ENCODE assay signal across 16 mouse cellular contexts in genomic region chr9:59254716-59255421, GRCm38 (mm10). TPM values are rescaled to one million over a fixed set of nuclear protein-coding genes. Genes with fewer than 3 reads are reported as not detected.
DNase-seq lines count a peak whose midpoint lies in the region; ATAC-seq and TF ChIP-seq lines count a peak whose summit lies in the region.
"Had no signal": no experiment of that assay in that cellular context is flagged by ENCODE, and none has a peak within 500 bp of the region (broad histone marks: within the 10 kb centered on the region; RNA-seq: fewer than 3 reads in every experiment).

No protein-coding gene starts in this region.

- no peak overlapping the region for H3K9ac ChIP-seq in intestine, embryonic 14.5 days (ENCODE audit: low read length)
- H3K9ac ChIP-seq in intestine, postnatal 0 days (ENCODE audit: low read depth, low read length): no peak overlapping the region
- H3K9ac ChIP-seq: embryonic facial prominence, embryonic 15.5 days; forebrain, postnatal 0 days; heart, embryonic 15.5 days had no signal

- no peak overlapping the region for H3K4me2 ChIP-seq in intestine, embryonic 14.5 days (ENCODE audit: low read length)
- H3K4me2 ChIP-seq in intestine, postnatal 0 days (replicated peaks; ENCODE audit: low read depth): no peak overlapping the region
- H3K4me2 ChIP-seq: embryonic facial prominence, embryonic 15.5 days; heart, embryonic 15.5 days; liver, embryonic 11.5 days had no signal

- H3K36me3 ChIP-seq in intestine, embryonic 14.5 days (ENCODE audit: control insufficient read depth, insufficient read depth, low read length): no peaks in the 10 kb centered on the region
- no peaks in the 10 kb centered on the region for H3K36me3 ChIP-seq in intestine, postnatal 0 days (ENCODE audit: control insufficient read depth, insufficient read depth)
- H3K36me3 ChIP-seq: embryonic facial prominence, embryonic 15.5 days; G1E; heart, embryonic 15.5 days had no signal

- no peaks in the 10 kb centered on the region for H3K9me3 ChIP-seq in intestine, embryonic 14.5 days (ENCODE audit: control insufficient read depth, low read length)
- no peaks in the 10 kb centered on the region for H3K9me3 ChIP-seq in intestine, postnatal 0 days (ENCODE audit: control insufficient read depth)
- H3K9me3 ChIP-seq: embryonic facial prominence, embryonic 15.5 days; G1E; heart, embryonic 15.5 days had no signal

- TF ChIP-seq CTCF in intestine, postnatal 0 days (IDR thresholded peaks at IDR 0.05; ENCODE audit: low read depth): no peak

- peak; percentile 63 to 75 for DNase-seq in adrenal gland, adult (ENCODE audit: inconsistent age in 2 of 2, low spot score in 1 of 2)
- DNase-seq in adrenal gland, postnatal 4 days (ENCODE audit: low spot score in 2 of 2): no peak
- no peak for DNase-seq in intestine, embryonic 14.5 days (ENCODE audit: low spot score)
- DNase-seq in MN1 (ENCODE audit: low spot score): peak; percentile 41
- no peak for DNase-seq in cerebellum, postnatal 4 days (ENCODE audit: low spot score in 2 of 2)
- DNase-seq: cerebellum, adult 9-10 months; forebrain, postnatal 0 days; lung, postnatal 4 days had no signal

- ATAC-seq in intestine, embryonic 14.5 days (replicated peaks; ENCODE audit: low FRiP score, low TSS enrichment, low read depth): 0 out of 2 replicates have a peak, but pooled peaks have one; percentile 55
- no peak for ATAC-seq in intestine, postnatal 0 days
- 0 out of 2 replicates have a peak, but pooled peaks have one; percentile 37 for ATAC-seq in megakaryocyte-erythroid progenitor cell, adult 5-6 weeks (replicated peaks; ENCODE audit: low FRiP score, low TSS enrichment, poor library complexity, severe bottlenecking)
- no peak for ATAC-seq in granulocyte monocyte progenitor cell, adult 5-6 weeks (replicated peaks; ENCODE audit: poor library complexity, severe bottlenecking)
- ATAC-seq: forebrain, postnatal 0 days had no signal

- H3K4me1 ChIP-seq in intestine, embryonic 14.5 days (replicated peaks; ENCODE audit: control insufficient read depth, insufficient read depth, low read length): 0 out of 2 replicates have a peak, but pooled peaks cover 10% of the 10 kb centered on the region
- H3K4me1 ChIP-seq in intestine, postnatal 0 days (replicated peaks; ENCODE audit: control insufficient read depth, insufficient read depth, low read length): no peaks in the 10 kb centered on the region
- H3K4me1 ChIP-seq: embryonic facial prominence, embryonic 15.5 days had no signal

- no peak overlapping the region for H3K27ac ChIP-seq in intestine, embryonic 14.5 days (ENCODE audit: low read depth)
- H3K27ac ChIP-seq in intestine, postnatal 0 days (ENCODE audit: low read depth, low read length): no peak overlapping the region
- H3K27ac ChIP-seq: embryonic facial prominence, embryonic 15.5 days; heart, embryonic 15.5 days; left cerebral cortex, adult 2 months had no signal

- H3K27me3 ChIP-seq in intestine, embryonic 14.5 days (replicated peaks; ENCODE audit: control insufficient read depth, insufficient read depth, low read length): no peaks in the 10 kb centered on the region
- no peaks in the 10 kb centered on the region for H3K27me3 ChIP-seq in intestine, postnatal 0 days (replicated peaks; ENCODE audit: control insufficient read depth, insufficient read depth, low read length)
- H3K27me3 ChIP-seq: embryonic facial prominence, embryonic 15.5 days; heart, embryonic 15.5 days had no signal

- no peak overlapping the region for H3K4me3 ChIP-seq in intestine, embryonic 14.5 days (ENCODE audit: low read depth, low read length)
- H3K4me3 ChIP-seq in intestine, postnatal 0 days (ENCODE audit: low read depth, low read length): no peak overlapping the region
- H3K4me3 ChIP-seq: embryonic facial prominence, embryonic 15.5 days; heart, embryonic 15.5 days; left cerebral cortex, adult 2 months had no signal

- 42% methylated on average over 5 of the region's 5 CpGs for WGBS in intestine, embryonic 14.5 days
- WGBS in intestine, postnatal 0 days: 44% methylated on average over 5 of the region's 5 CpGs

RNA-seq across cellular contexts. Expression of gene Adpgk, which starts 36.5 kb away (rescaled TPM):
- total RNA-seq in adrenal gland, postnatal 4 days (2021): 10 to 100 TPM; 26.8 to 27.9 TPM
- polyA plus RNA-seq in intestine, embryonic 14.5 days (2014; fragmentation: Nextera tagmentation; extraction: Ambion mirVana): 37.8 and 40.8 TPM in 2 replicates
- polyA plus RNA-seq in intestine, postnatal 0 days (2015; fragmentation: Nextera tagmentation; extraction: Ambion mirVana): 8.0 and 8.4 TPM in 2 replicates
- 44.5 and 53.1 TPM in 2 replicates for total RNA-seq in megakaryocyte-erythroid progenitor cell, adult 5-6 weeks (2014; fragmentation: Nextera tagmentation)
- 41.4 and 43.0 TPM in 2 replicates for total RNA-seq in megakaryocyte-erythroid progenitor cell, adult 5-6 weeks (2017)
- 47.8 and 56.8 TPM in 2 replicates for total RNA-seq in granulocyte monocyte progenitor cell, adult 5-6 weeks (2014; fragmentation: Nextera tagmentation)
- 48.4 and 55.0 TPM in 2 replicates for total RNA-seq in granulocyte monocyte progenitor cell, adult 5-6 weeks (2017)

Comparison
In these comparisons a context has a peak if more than half of its experiments do, and no peak if none do; other contexts are left out.
1. DNase-seq: peak in adrenal gland, adult (2 of 2) and MN1 (single experiment); none in adrenal gland, postnatal 4 days (0 of 2), intestine, embryonic 14.5 days (single experiment) and cerebellum, postnatal 4 days (0 of 2).
2. ATAC-seq: peak in intestine, embryonic 14.5 days (single experiment) and megakaryocyte-erythroid progenitor cell, adult 5-6 weeks (single experiment); none in intestine, postnatal 0 days (single experiment) and granulocyte monocyte progenitor cell, adult 5-6 weeks (single experiment).